Mouse (Mus musculus): ENCODE data around the gene Tmtc4. TPM values are rescaled to one million over a fixed set of nuclear protein-coding genes. Genes with fewer than 3 reads are reported as not detected.

Gene Tmtc4
- polyA plus RNA-seq, 1 experiment, result not detected

GRCm38 (mm10) chr14:123001391-123001790 is 17.6 kb upstream of the Tmtc4 start:
- TF ChIP-seq GATA1 (IDR thresholded peaks at IDR 0.05; ENCODE audit: borderline replicate concordance, low read length) (no peak), FLI1 (IDR thresholded peaks at IDR 0.05; ENCODE audit: low read length) (no peak)
- Histone ChIP-seq H3K4me3 (replicated peaks) (no peak overlapping the region), H3K9me3 (no peaks in the 10 kb centered on the region), H3K36me3 (replicated peaks; ENCODE audit: low read length) (no peaks in the 10 kb centered on the region), H3K27me3 (replicated peaks) (no peaks in the 10 kb centered on the region), H3K4me1 (no peaks in the 10 kb centered on the region)

- no peaks in the 10 kb centered on the region for H3K36me3 ChIP-seq (replicated peaks; ENCODE audit: low read length)
- peaks cover 4% of the 10 kb centered on the region for H3K27me3 ChIP-seq (replicated peaks)
- no peak overlapping the region for H3K4me3 ChIP-seq (replicated peaks)
- no peaks in the 10 kb centered on the region for H3K4me1 ChIP-seq
- no peak for TF ChIP-seq GATA1 (IDR thresholded peaks at IDR 0.05; ENCODE audit: borderline replicate concordance, low read length)
- no peak for TF ChIP-seq FLI1 (IDR thresholded peaks at IDR 0.05; ENCODE audit: low read length)
- H3K9me3 ChIP-seq, result no peaks in the 10 kb centered on the region
Observed at GRCm38 (mm10) chr14:122997465-122997864, 13.6 kb upstream of the Tmtc4 start.

- no peak overlapping the region for H3K4me3 ChIP-seq (replicated peaks)
- TF ChIP-seq GATA1 (IDR thresholded peaks at IDR 0.05; ENCODE audit: borderline replicate concordance, low read length) (no peak), FLI1 (IDR thresholded peaks at IDR 0.05; ENCODE audit: low read length) (no peak)
- no peaks in the 10 kb centered on the region for H3K36me3 ChIP-seq (replicated peaks; ENCODE audit: low read length)
- H3K4me1 ChIP-seq, result no peaks in the 10 kb centered on the region
- H3K27me3 ChIP-seq (replicated peaks), result peaks cover 4% of the 10 kb centered on the region
- no peaks in the 10 kb centered on the region for H3K9me3 ChIP-seq
Observed at GRCm38 (mm10) chr14:122993935-122994334, 10.1 kb upstream of the Tmtc4 start.

GRCm38 (mm10) chr14:122992937-122993336 is 9.1 kb upstream of the Tmtc4 start:
- H3K27me3 ChIP-seq (replicated peaks), result peaks cover 4% of the 10 kb centered on the region
- H3K36me3 ChIP-seq (replicated peaks; ENCODE audit: low read length), result no peaks in the 10 kb centered on the region
- no peak for TF ChIP-seq FLI1 (IDR thresholded peaks at IDR 0.05; ENCODE audit: low read length)
- no peak for TF ChIP-seq GATA1 (IDR thresholded peaks at IDR 0.05; ENCODE audit: borderline replicate concordance, low read length)
- no peaks in the 10 kb centered on the region for H3K4me1 ChIP-seq
- H3K4me3 ChIP-seq (replicated peaks), result no peak overlapping the region
- H3K9me3 ChIP-seq, result no peaks in the 10 kb centered on the region

- no peak overlapping the region for H3K4me3 ChIP-seq (replicated peaks)
- H3K9me3 ChIP-seq, result no peaks in the 10 kb centered on the region
- no peaks in the 10 kb centered on the region for H3K36me3 ChIP-seq (replicated peaks; ENCODE audit: low read length)
- TF ChIP-seq GATA1 (IDR thresholded peaks at IDR 0.05; ENCODE audit: borderline replicate concordance, low read length) (no peak), FLI1 (IDR thresholded peaks at IDR 0.05; ENCODE audit: low read length) (no peak)
- H3K27me3 ChIP-seq (replicated peaks), result peaks cover 4% of the 10 kb centered on the region
- H3K4me1 ChIP-seq, result peaks cover 4% of the 10 kb centered on the region
Observed at GRCm38 (mm10) chr14:122990521-122991052, 6.8 kb upstream of the Tmtc4 start.

- Histone ChIP-seq H3K4me1 (peaks cover 24% of the 10 kb centered on the region), H3K9me3 (no peaks in the 10 kb centered on the region), H3K27me3 (replicated peaks) (peaks cover 12% of the 10 kb centered on the region), H3K4me3 (replicated peaks) (no peak overlapping the region), H3K36me3 (replicated peaks; ENCODE audit: low read length) (no peaks in the 10 kb centered on the region)
- TF ChIP-seq FLI1 (IDR thresholded peaks at IDR 0.05; ENCODE audit: low read length), result no peak
- TF ChIP-seq GATA1 (IDR thresholded peaks at IDR 0.05; ENCODE audit: borderline replicate concordance, low read length), result no peak
Observed at GRCm38 (mm10) chr14:122986404-122986803, 2.6 kb upstream of the Tmtc4 start.

GRCm38 (mm10) chr14:122982571-122983225 is 1.1 kb downstream of the Tmtc4 start:
- H3K36me3 ChIP-seq (replicated peaks; ENCODE audit: low read length), result no peaks in the 10 kb centered on the region
- H3K4me3 ChIP-seq (replicated peaks), result peak overlapping the region; percentile 94
- no peaks in the 10 kb centered on the region for H3K9me3 ChIP-seq

GRCm38 (mm10) chr14:122981831-122982485 is 1.9 kb downstream of the Tmtc4 start:
- Histone ChIP-seq H3K9me3 (no peaks in the 10 kb centered on the region), H3K27me3 (replicated peaks) (peaks cover 25% of the 10 kb centered on the region), H3K4me1 (peaks cover 31% of the 10 kb centered on the region), H3K36me3 (replicated peaks; ENCODE audit: low read length) (no peaks in the 10 kb centered on the region), H3K4me3 (replicated peaks) (peak overlapping the region; percentile 94)
- TF ChIP-seq GATA1 (IDR thresholded peaks at IDR 0.05; ENCODE audit: borderline replicate concordance, low read length) (no peak), FLI1 (IDR thresholded peaks at IDR 0.05; ENCODE audit: low read length) (no peak)

More at GRCm38 (mm10) chr14:122982571-122983225, 1.1 kb downstream of the Tmtc4 start:
- no peak for TF ChIP-seq FLI1 (IDR thresholded peaks at IDR 0.05; ENCODE audit: low read length)
- TF ChIP-seq GATA1 (IDR thresholded peaks at IDR 0.05; ENCODE audit: borderline replicate concordance, low read length), result no peak
- H3K4me1 ChIP-seq, result peaks cover 31% of the 10 kb centered on the region
- H3K27me3 ChIP-seq (replicated peaks), result peaks cover 25% of the 10 kb centered on the region

GRCm38 (mm10) chr14:122978871-122979270 is 5.0 kb downstream of the Tmtc4 start:
- H3K4me1 ChIP-seq, result peaks cover 24% of the 10 kb centered on the region
- H3K27me3 ChIP-seq (replicated peaks), result peaks cover 25% of the 10 kb centered on the region
- no peaks in the 10 kb centered on the region for H3K36me3 ChIP-seq (replicated peaks; ENCODE audit: low read length)
- TF ChIP-seq FLI1 (IDR thresholded peaks at IDR 0.05; ENCODE audit: low read length) (no peak), GATA1 (IDR thresholded peaks at IDR 0.05; ENCODE audit: borderline replicate concordance, low read length) (no peak)
- H3K4me3 ChIP-seq (replicated peaks), result no peak overlapping the region
- no peaks in the 10 kb centered on the region for H3K9me3 ChIP-seq

- Histone ChIP-seq H3K27me3 (replicated peaks) (peaks cover 25% of the 10 kb centered on the region), H3K36me3 (replicated peaks; ENCODE audit: low read length) (no peaks in the 10 kb centered on the region), H3K9me3 (no peaks in the 10 kb centered on the region), H3K4me3 (replicated peaks) (no peak overlapping the region), H3K4me1 (peaks cover 18% of the 10 kb centered on the region)
- TF ChIP-seq GATA1 (IDR thresholded peaks at IDR 0.05; ENCODE audit: borderline replicate concordance, low read length) (no peak), FLI1 (IDR thresholded peaks at IDR 0.05; ENCODE audit: low read length) (no peak)
Observed at GRCm38 (mm10) chr14:122977797-122978140, 6.1 kb downstream of the Tmtc4 start.
